Mouse (Mus musculus) cerebellum, adult 2 months (tissue): ENCODE data around the gene Fcgrt.

Experiments used
- CTCF ChIP-seq: fragments of 200-500 bp; IDR thresholded peaks from 2 replicates; pipeline ENCODE4 v1.5.1; 2011; ENCODE audit warnings: low read depth, mild to moderate bottlenecking, control low read depth, low read length, moderate library complexity, borderline replicate concordance; ENCODE audit not compliant: insufficient read depth
- POLR2A ChIP-seq: fragments of 200-500 bp; IDR thresholded peaks from 2 replicates; pipeline ENCODE4 v1.6.1; 2011; ENCODE audit warnings: low read length, control low read depth, borderline replicate concordance; ENCODE audit not compliant: insufficient read depth

DNA sequence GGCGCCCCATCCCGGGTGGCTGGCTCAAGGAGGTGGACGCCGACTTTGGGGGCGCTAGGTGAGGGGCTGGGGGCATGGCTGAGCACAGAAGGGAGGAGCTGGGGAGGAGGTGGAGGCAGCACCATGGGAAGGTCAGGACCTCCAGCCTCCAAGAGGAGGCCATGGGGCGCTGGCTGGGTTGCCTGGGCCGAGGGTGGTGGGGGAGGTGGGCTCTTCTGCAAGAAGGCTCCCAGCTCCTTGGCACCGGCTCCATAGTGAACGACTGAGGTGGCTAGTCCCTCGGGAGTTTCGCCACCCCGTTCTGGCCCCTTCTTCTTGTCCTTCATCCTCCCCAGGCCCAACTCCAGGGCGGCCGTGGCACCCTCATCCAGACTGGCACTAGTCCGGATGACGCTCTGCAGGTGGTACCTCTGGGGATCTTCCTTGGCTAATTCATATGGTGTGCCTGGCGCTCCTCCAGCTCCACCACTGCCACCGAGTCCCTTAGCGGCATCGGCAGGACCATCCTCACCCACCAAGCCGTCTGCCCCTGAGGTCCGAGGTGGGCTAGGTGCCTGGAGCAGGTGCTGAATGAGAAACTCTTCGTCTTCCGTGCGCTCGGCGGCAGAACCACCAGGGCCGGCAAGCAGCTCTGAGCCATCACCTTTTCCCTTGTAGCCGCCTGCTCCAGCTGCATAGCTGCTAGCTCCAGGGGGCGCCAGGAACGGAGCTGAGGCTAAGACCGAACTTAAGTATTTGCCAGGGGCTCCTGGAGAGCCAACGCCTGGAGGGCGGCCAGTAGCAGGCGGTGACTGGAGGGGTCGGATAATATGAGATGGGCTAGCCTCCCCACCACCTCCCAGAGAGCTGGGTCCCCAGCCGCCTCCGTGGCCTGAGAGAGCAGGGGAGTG is 55.4 kb downstream of the Fcgrt start:
- TF ChIP-seq CTCF (no peak), POLR2A (no peak)
